Mouse (Mus musculus): Measurements from ENCODE around the gene Prpf19.

DNA sequence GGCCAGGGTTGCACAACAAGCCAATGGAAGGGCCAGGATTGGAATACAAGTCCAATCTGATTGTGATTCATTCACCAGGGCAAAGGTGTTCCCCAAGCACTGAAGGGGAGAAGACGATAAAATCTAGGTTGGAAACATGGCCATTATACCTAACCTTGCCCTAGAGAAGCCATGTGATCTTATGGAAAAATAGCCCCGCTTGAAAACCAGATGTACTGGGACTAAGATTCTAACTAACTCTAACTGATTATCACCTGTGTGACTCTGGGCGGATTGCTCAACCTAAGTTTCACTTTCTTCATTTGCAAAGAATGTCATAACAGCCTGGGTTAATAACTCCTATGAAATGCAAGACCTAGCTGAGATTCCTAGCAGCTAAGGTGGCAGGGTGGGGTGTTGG is 39.6 kb upstream of the Prpf19 start:
- TF ChIP-seq CTCF (IDR thresholded peaks at IDR 0.05; ENCODE audit: low read depth, low read length) (no peak), POLR2A (IDR thresholded peaks at IDR 0.05; ENCODE audit: extremely low read depth, insufficient read depth, low read length) (no peak)

All from liver, adult 2 months (tissue).